Mouse (Mus musculus) ES-E14 (cell line): ENCODE results near the gene Mc3r. TPM values are rescaled to one million over a fixed set of nuclear protein-coding genes. Genes with fewer than 3 reads are reported as not detected.

Source experiments
- DNase-seq: peaks from one replicate; pipeline ENCODE4 v3.0.0-alpha.2; 2013; ENCODE audit warnings: low read depth, low spot score
- H3K27ac ChIP-seq: 2 replicates; pipeline ENCODE4 v1.5.1; 2012; ENCODE audit warnings: low read depth, mild to moderate bottlenecking, low read length, moderate library complexity, mixed read lengths; ENCODE audit not compliant: poor library complexity, insufficient read depth, severe bottlenecking
- H3K36me3 ChIP-seq: 2 replicates; pipeline ENCODE4 v1.6.1; 2012; ENCODE audit warnings: mild to moderate bottlenecking, low read length, moderate library complexity, mixed read lengths; ENCODE audit not compliant: control insufficient read depth, poor library complexity, insufficient read depth, severe bottlenecking
- H3K4me1 ChIP-seq, 2 experiments: fragments of 150-350 bp in 1 of 2; sonication (generic) in 1 of 2; 2 replicates each; pipeline ENCODE4 v1.6.1; 2012; ENCODE audit warnings: low read length in 2 of 2, mild to moderate bottlenecking in 1 of 2, mixed read lengths in 1 of 2; ENCODE audit not compliant: control insufficient read depth in 2 of 2, insufficient read depth in 2 of 2, poor library complexity in 1 of 2
- H3K4me3 ChIP-seq, 2 experiments: fragments of 150-350 bp in 1 of 2; sonication (generic) in 1 of 2; 2 replicates each; pipeline ENCODE4 v1.5.1; 2012; ENCODE audit warnings: low read length in 2 of 2, low read depth in 1 of 2, mild to moderate bottlenecking in 1 of 2, mixed read lengths in 1 of 2; ENCODE audit not compliant: insufficient read depth in 1 of 2, poor library complexity in 1 of 2, severe bottlenecking in 1 of 2
- H3K9ac ChIP-seq: 2 replicates; pipeline ENCODE4 v1.6.1; 2012; ENCODE audit warnings: low read depth, mild to moderate bottlenecking, low read length, mixed read lengths; ENCODE audit not compliant: poor library complexity, insufficient read depth, severe bottlenecking
- H3K9me3 ChIP-seq: fragments of 150-350 bp; sonication (generic); 2 replicates; pipeline ENCODE4 v1.6.1; 2012; ENCODE audit warnings: low read depth, mild to moderate bottlenecking, low read length; ENCODE audit not compliant: control insufficient read depth, insufficient read depth
- CHD2 ChIP-seq: IDR thresholded peaks from 2 replicates; pipeline ENCODE4 v1.6.1; 2014; ENCODE audit warnings: mild to moderate bottlenecking, low read depth, low read length, inconsistent platforms
- HCFC1 ChIP-seq: IDR thresholded peaks from 2 replicates; pipeline ENCODE4 v1.6.1; 2012; ENCODE audit warnings: low read length, inconsistent platforms, borderline replicate concordance; ENCODE audit not compliant: insufficient read depth
- MAFK ChIP-seq: IDR thresholded peaks from 2 replicates; pipeline ENCODE4 v1.6.1; 2014; ENCODE audit warnings: mild to moderate bottlenecking, low read depth, low read length, inconsistent platforms; ENCODE audit not compliant: insufficient read depth
- ZC3H11A ChIP-seq: IDR thresholded peaks from 2 replicates; pipeline ENCODE4 v1.6.1; 2012; ENCODE audit warnings: low read depth, mild to moderate bottlenecking, inconsistent platforms, low read length, borderline replicate concordance
- ZNF384 ChIP-seq: IDR thresholded peaks from 2 replicates; pipeline ENCODE4 v1.6.1; 2012; ENCODE audit warnings: low read depth, low read length, inconsistent platforms
- in situ Hi-C, 2 experiments: fragments of 600-800 bp; cut with MboI; formaldehyde crosslinking; loops; one replicate each; pipeline ENCODE4 v1.15.1; 2025; ENCODE audit warnings: low sequenced_read_pairs in 2 of 2, inconsistent platforms in 1 of 2; ENCODE audit not compliant: unreplicated experiment in 2 of 2
- total RNA-seq: library from RNA; depleted of rRNA; stranded (reverse); fragments of 300-350 nt; gene quantifications from 2 replicates; pipeline ENCODE4 v1.2.3, GENCODE M21; 2012

Gene Mc3r
- total RNA-seq, 1 experiment = not detected

- in situ Hi-C loops = no loop called here
- Histone ChIP-seq H3K4me3 (no peak overlapping the region), H3K4me1 (peaks cover 0 to 1% of the 10 kb centered on the region in 2 experiments; a peak in 1 of 4 replicates), H3K9me3 (no peaks in the 10 kb centered on the region), H3K9ac (no peak overlapping the region), H3K36me3 (no peaks in the 10 kb centered on the region), H3K27ac (no peak overlapping the region)
- no peak for DNase-seq
- TF ChIP-seq HCFC1 (no peak), CHD2 (no peak), ZC3H11A (no peak), ZNF384 (no peak), MAFK (no peak)
Measured at GRCm38 (mm10) chr2:172276155-172276554, 27.9 kb downstream of the Mc3r start.

GRCm38 (mm10) chr2:172278979-172279378, 30.7 kb downstream of the Mc3r start:
- DNase-seq = no peak
- Histone ChIP-seq H3K4me3 (no peak overlapping the region), H3K36me3 (no peaks in the 10 kb centered on the region), H3K27ac (no peak overlapping the region), H3K9ac (no peak overlapping the region), H3K9me3 (no peaks in the 10 kb centered on the region), H3K4me1 (0 out of 4 replicates have a peak, but pooled peaks cover 0 to 3% of the 10 kb centered on the region in 2 experiments)
- in situ Hi-C loops = no loop called here
- TF ChIP-seq CHD2 (no peak), MAFK (no peak), ZC3H11A (no peak), ZNF384 (no peak), HCFC1 (no peak)

- DNase-seq = no peak
- TF ChIP-seq ZNF384 = no peak
- TF ChIP-seq ZC3H11A = no peak
- no peak for TF ChIP-seq CHD2
- no peak for TF ChIP-seq HCFC1
- no peak for TF ChIP-seq MAFK
- peak overlapping the region; percentile 51 to 54 for H3K4me3 ChIP-seq
- H3K4me1 ChIP-seq = 0 out of 4 replicates have a peak, but pooled peaks cover 0 to 3% of the 10 kb centered on the region in 2 experiments
- H3K36me3 ChIP-seq = no peaks in the 10 kb centered on the region
- H3K27ac ChIP-seq = no peak overlapping the region
- in situ Hi-C loops = no loop called here
- H3K9ac ChIP-seq = peak overlapping the region; percentile 26; the same call in 1 of the 2 replicates
- no peaks in the 10 kb centered on the region for H3K9me3 ChIP-seq
Measured at GRCm38 (mm10) chr2:172282071-172282710, 33.9 kb downstream of the Mc3r start.

DNA sequence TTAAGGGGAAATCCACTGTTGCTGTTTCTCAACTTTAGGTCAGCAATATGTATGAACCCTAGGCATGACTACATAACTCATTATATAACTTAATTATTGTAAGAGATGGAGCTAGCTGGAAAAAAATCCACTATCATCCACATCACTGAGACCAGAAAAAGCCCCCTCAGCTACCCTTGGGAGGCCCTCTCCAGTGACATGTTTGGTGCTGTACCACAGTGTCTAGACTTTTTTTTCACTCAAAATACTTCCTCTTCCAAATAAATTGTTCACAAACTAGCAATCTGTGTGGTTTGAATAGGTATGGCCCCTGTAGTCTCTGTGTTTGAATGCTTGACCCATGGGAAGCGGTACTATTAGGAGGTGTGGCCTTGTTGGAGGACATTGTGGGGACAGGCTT, 39.4 kb downstream of the Mc3r start:
- peaks cover 4 to 22% of the 10 kb centered on the region in 2 experiments; a peak in 2 of 4 replicates for H3K4me1 ChIP-seq
- H3K36me3 ChIP-seq = no peaks in the 10 kb centered on the region
- no peak overlapping the region for H3K27ac ChIP-seq
- H3K9ac ChIP-seq = no peak overlapping the region
- H3K9me3 ChIP-seq = no peaks in the 10 kb centered on the region
- no peak for DNase-seq
- TF ChIP-seq CHD2 (no peak), ZC3H11A (no peak), ZNF384 (no peak), HCFC1 (no peak), MAFK (no peak)
- in situ Hi-C loops = no loop called here
- no peak overlapping the region for H3K4me3 ChIP-seq
